Mouse (Mus musculus) kidney, embryonic 14.5 days (tissue): ENCODE results near the gene Slc5a3. TPM values are rescaled to one million over a fixed set of nuclear protein-coding genes. Genes with fewer than 3 reads are reported as not detected.

Source experiments
- ATAC-seq: fragments of 200-750 bp; cut with Nextera tagmentation; 2 replicates; pipeline ENCODE4 v1.8.0; 2017; ENCODE audit warnings: moderate number of reproducible peaks, mild to moderate bottlenecking, moderate TSS enrichment, moderate library complexity; ENCODE audit not compliant: low FRiP score, low TSS enrichment
- H3K27ac ChIP-seq: fragments of 300-500 bp; sonication (generic); 2 replicates; pipeline ENCODE4 v1.5.1; 2014; ENCODE audit warnings: low read depth, mild to moderate bottlenecking, low read length, moderate library complexity, mixed read lengths
- H3K27me3 ChIP-seq: fragments of 300-500 bp; sonication (generic); 2 replicates; pipeline ENCODE4 v1.6.1; 2014; ENCODE audit warnings: mild to moderate bottlenecking, low read length; ENCODE audit not compliant: control insufficient read depth, insufficient read depth
- H3K36me3 ChIP-seq: fragments of 300-500 bp; sonication (generic); 2 replicates; pipeline ENCODE4 v1.6.1; 2014; ENCODE audit warnings: low read length, mixed read lengths; ENCODE audit not compliant: control insufficient read depth, insufficient read depth
- H3K4me1 ChIP-seq: fragments of 300-500 bp; sonication (generic); 2 replicates; pipeline ENCODE4 v1.6.1; 2014; ENCODE audit warnings: low read length, mixed read lengths; ENCODE audit not compliant: control insufficient read depth, insufficient read depth
- H3K4me2 ChIP-seq: fragments of 300-500 bp; sonication (generic); replicated peaks from 2 replicates; pipeline ENCODE4 v1.6.1; 2014; ENCODE audit warnings: low read depth, mild to moderate bottlenecking, low read length
- H3K4me3 ChIP-seq: fragments of 300-500 bp; sonication (generic); 2 replicates; pipeline ENCODE4 v1.5.1; 2014; ENCODE audit warnings: mild to moderate bottlenecking, low read length
- H3K9ac ChIP-seq: fragments of 300-500 bp; sonication (generic); 2 replicates; pipeline ENCODE4 v1.6.1; 2014; ENCODE audit warnings: low read depth, mild to moderate bottlenecking, low read length, moderate library complexity
- H3K9me3 ChIP-seq: fragments of 300-500 bp; sonication (generic); 2 replicates; pipeline ENCODE4 v1.6.1; 2016; ENCODE audit warnings: low read length; ENCODE audit not compliant: control insufficient read depth
- WGBS: fragments of 180-500 bp; shearing (Covaris S2); extraction: QIAGEN DNeasy Blood & Tissue Kit; methylation state at CpG from one replicate; pipeline ENCODE4 v1.1.7; 2014; 5-methylcytosine and 5-hydroxymethylcytosine counted together
- polyA plus RNA-seq: library from polyadenylated mRNA; unstranded; fragments of >200 nt; fragmentation: Nextera tagmentation; extraction: Ambion mirVana; gene quantifications from 2 replicates; pipeline ENCODE4 v1.2.1, GENCODE M21; 2014

Slc5a3 gene
- polyA plus RNA-seq, 1 experiment from 2014 or later: 13.6 TPM

DNA sequence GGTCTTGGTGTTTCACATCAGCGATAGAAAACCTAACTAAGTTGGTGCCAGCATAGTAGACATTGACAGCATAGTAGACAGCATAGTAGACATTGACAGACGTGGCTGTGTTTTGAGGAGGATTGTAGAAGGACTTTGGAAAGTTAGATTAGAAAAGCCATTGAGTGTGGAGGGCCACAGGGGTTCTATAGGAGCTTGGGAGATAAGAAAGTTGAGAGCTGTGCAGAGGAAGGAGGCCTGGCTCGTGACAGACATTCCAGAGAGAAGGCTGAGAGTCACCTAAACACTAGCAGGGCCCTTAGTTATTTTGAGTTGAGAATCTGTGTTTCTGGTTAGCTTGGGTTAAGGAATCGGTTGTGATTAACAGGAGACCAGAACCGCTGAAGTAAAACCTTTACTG lies 69.5 kb downstream of the Slc5a3 start:
- WGBS: 84% methylated on average over 5 of the region's 5 CpGs
- H3K27ac ChIP-seq: no peak overlapping the region

GRCm38 (mm10) chr16:92129843-92130242 lies 71.7 kb downstream of the Slc5a3 start:
- H3K9me3 ChIP-seq: 0 out of 2 replicates have a peak, but pooled peaks cover under 1% of the 10 kb centered on the region
- no peaks in the 10 kb centered on the region for H3K4me1 ChIP-seq
- H3K27ac ChIP-seq: no peak overlapping the region
- H3K9ac ChIP-seq: no peak overlapping the region
- H3K27me3 ChIP-seq: no peaks in the 10 kb centered on the region
- no peak overlapping the region for H3K4me3 ChIP-seq
- H3K4me2 ChIP-seq: no peak overlapping the region
- H3K36me3 ChIP-seq: no peaks in the 10 kb centered on the region
- 95% methylated on average over 8 of the region's 8 CpGs for WGBS
- ATAC-seq: no peak

More for the DNA sequence above, 69.5 kb downstream of the Slc5a3 start:
- H3K36me3 ChIP-seq: no peaks in the 10 kb centered on the region
- ATAC-seq: no peak
- no peaks in the 10 kb centered on the region for H3K4me1 ChIP-seq
- no peak overlapping the region for H3K4me3 ChIP-seq
- H3K9me3 ChIP-seq: peaks cover 7% of the 10 kb centered on the region; the same call in 1 of the 2 replicates
- H3K4me2 ChIP-seq: no peak overlapping the region
- no peak overlapping the region for H3K9ac ChIP-seq
- no peaks in the 10 kb centered on the region for H3K27me3 ChIP-seq

DNA sequence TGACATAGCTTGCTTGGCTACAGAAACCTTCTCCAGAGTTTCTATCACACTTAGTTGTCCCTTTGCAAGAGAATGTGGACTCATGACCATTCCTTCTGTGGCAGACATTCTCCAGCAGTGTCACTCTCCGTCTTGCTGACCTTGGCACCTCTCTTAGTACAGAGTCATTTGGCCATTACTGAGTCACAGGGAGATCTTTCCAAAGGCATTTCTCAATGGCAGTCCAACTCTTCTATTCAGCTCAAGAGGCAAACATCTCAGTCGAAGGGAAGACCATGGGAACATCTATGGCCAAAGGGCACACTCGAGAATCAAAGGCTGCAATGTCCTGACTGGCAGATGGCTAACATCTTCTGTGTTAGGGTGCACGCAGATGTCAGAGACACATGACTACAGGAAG lies 74.4 kb downstream of the Slc5a3 start:
- 85% methylated on average over 4 of the region's 4 CpGs for WGBS
- no peaks in the 10 kb centered on the region for H3K9me3 ChIP-seq
- H3K4me1 ChIP-seq: no peaks in the 10 kb centered on the region
- no peak overlapping the region for H3K27ac ChIP-seq
- no peak overlapping the region for H3K4me2 ChIP-seq
- no peaks in the 10 kb centered on the region for H3K36me3 ChIP-seq
- H3K27me3 ChIP-seq: no peaks in the 10 kb centered on the region
- no peak overlapping the region for H3K4me3 ChIP-seq
- no peak for ATAC-seq
- no peak overlapping the region for H3K9ac ChIP-seq

DNA sequence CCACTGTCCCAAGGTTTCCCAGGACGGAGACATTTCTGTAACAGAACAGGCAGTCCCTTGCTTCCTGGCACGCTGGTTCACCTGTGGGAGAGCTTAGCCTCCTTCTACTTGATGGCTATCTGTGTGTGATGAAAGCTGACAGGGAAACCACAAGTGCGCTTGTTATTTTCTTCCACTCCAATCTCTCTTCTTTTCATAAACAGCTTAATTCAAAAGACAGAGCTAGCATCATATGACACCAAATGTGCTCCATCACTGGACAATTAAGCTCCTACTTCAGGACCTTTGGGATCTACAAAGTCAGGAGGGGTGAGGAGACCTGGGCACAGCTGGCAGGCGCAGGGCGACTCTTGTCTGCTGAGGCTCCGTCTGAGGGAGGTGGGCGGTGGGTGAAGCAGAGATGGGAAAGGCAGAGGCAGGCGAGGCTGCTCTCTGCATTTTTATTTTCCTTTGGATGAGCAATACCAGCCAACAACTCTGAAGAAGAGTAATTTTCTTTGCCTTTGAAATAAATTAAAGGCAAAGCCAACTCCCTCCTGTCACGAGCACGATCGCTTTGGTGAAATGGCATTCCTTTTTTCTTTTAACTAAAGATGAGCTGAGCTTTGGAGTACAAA lies 76.1 kb downstream of the Slc5a3 start:
- Histone ChIP-seq H3K9ac (no peak overlapping the region), H3K4me1 (no peaks in the 10 kb centered on the region), H3K9me3 (no peaks in the 10 kb centered on the region), H3K4me2 (no peak overlapping the region), H3K27me3 (no peaks in the 10 kb centered on the region), H3K36me3 (no peaks in the 10 kb centered on the region), H3K4me3 (no peak overlapping the region), H3K27ac (no peak overlapping the region)
- 78% methylated on average over 11 of the region's 11 CpGs for WGBS
- no peak for ATAC-seq

- Histone ChIP-seq H3K4me3 (no peak overlapping the region), H3K9me3 (no peaks in the 10 kb centered on the region), H3K9ac (no peak overlapping the region), H3K27ac (no peak overlapping the region), H3K36me3 (no peaks in the 10 kb centered on the region), H3K4me2 (no peak overlapping the region), H3K4me1 (0 out of 2 replicates have a peak, but pooled peaks cover 4% of the 10 kb centered on the region), H3K27me3 (no peaks in the 10 kb centered on the region)
- ATAC-seq: no peak
- 88% methylated on average over 15 of the region's 15 CpGs for WGBS
These were observed 78.2 kb downstream of the Slc5a3 start for GRCm38 (mm10) chr16:92136275-92136674.

Other genes with a start within 250 kb of the Slc5a3 start
- 134 and 168 TPM in 2 replicates for gene Mrps6, start 52 bp upstream of the Slc5a3 start, polyA plus RNA-seq
- gene Gm49711, start within 50 bp of the Slc5a3 start, polyA plus RNA-seq: 0.30 and 0.32 TPM in 2 replicates
- not detected in 2 replicates for gene Kcne2, start 234.1 kb downstream of the Slc5a3 start, polyA plus RNA-seq
- 125 and 160 TPM in 2 replicates for gene Smim11, start 243.0 kb downstream of the Slc5a3 start, polyA plus RNA-seq